Mouse (Mus musculus): ENCODE data around the gene Crabp2.

- TF ChIP-seq CTCF (conservative IDR thresholded peaks at IDR 0.05; ENCODE audit: insufficient read depth, insufficient read length, low read depth, low read length) (no peak), POLR2A (IDR thresholded peaks at IDR 0.05; ENCODE audit: low read depth, low read length) (no peak)
Measured at GRCm38 (mm10) chr3:87993436-87993835, 45.0 kb downstream of the Crabp2 start.

Data from kidney, adult 2 months (tissue).